Mouse (Mus musculus): ENCODE data around the gene Ppp3ca.

GRCm38 (mm10) chr3:136952822-136953221 lies 282.9 kb downstream of the Ppp3ca start:
- TF ChIP-seq CTCF (conservative IDR thresholded peaks at IDR 0.05; ENCODE audit: low read length), result no peak
- no peak for TF ChIP-seq POU5F1 (IDR thresholded peaks at IDR 0.05; ENCODE audit: borderline replicate concordance, low read length)
